Mouse (Mus musculus) ovary, adult 18-20 months (tissue): ENCODE measurements at regions not wholly inside any gene's neighbourhood (a gene's known extent, or its start where the extent isn't known, plus 50 kb on each side); places are given as distances from the start of the nearest gene placed in this dataset.

Experiments used
- DNase-seq: peaks from one replicate; pipeline ENCODE4 v3.0.0; 2022; ENCODE audit warnings: low spot score, mixed read lengths

- no peak for DNase-seq
Measured at GRCm38 (mm10) chr8:109413386-109413785, 80.4 kb upstream of the Pmfbp1 start.

GRCm38 (mm10) chr8:109415315-109415714 is 78.5 kb upstream of the Pmfbp1 start:
- no peak for DNase-seq

- no peak for DNase-seq
Measured at GRCm38 (mm10) chr8:109415906-109416305, 77.9 kb upstream of the Pmfbp1 start.

- no peak for DNase-seq
Measured at GRCm38 (mm10) chr8:109416327-109417100, 77.3 kb upstream of the Pmfbp1 start.

GRCm38 (mm10) chr8:109417222-109417621 is 76.6 kb upstream of the Pmfbp1 start:
- no peak for DNase-seq

GRCm38 (mm10) chr8:109417971-109418370 is 75.9 kb upstream of the Pmfbp1 start:
- DNase-seq = no peak

GRCm38 (mm10) chr8:109419029-109419596 is 74.7 kb upstream of the Pmfbp1 start:
- DNase-seq = no peak

- no peak for DNase-seq
Measured at GRCm38 (mm10) chr8:109424004-109424403, 69.8 kb upstream of the Pmfbp1 start.

GRCm38 (mm10) chr8:109428551-109428950 is 65.3 kb upstream of the Pmfbp1 start:
- DNase-seq = no peak

GRCm38 (mm10) chr8:109434538-109434937 is 59.3 kb upstream of the Pmfbp1 start:
- DNase-seq = no peak

- DNase-seq = no peak
Measured at GRCm38 (mm10) chr8:109436056-109436455, 57.8 kb upstream of the Pmfbp1 start.

GRCm38 (mm10) chr8:109436830-109437567 is 56.8 kb upstream of the Pmfbp1 start:
- DNase-seq = no peak

- DNase-seq = no peak
Measured at GRCm38 (mm10) chr8:109438531-109438930, 55.3 kb upstream of the Pmfbp1 start.
